Mouse (Mus musculus) splenic B cell, adult 2 months (primary cell): ENCODE data around the gene Bmt2.

Experiments used
- DNase-seq: peaks from one replicate; pipeline ENCODE4 v3.0.0-alpha.2; 2011; ENCODE audit warnings: low read depth, low spot score
- H3K27me3 ChIP-seq: 2 replicates; pipeline ENCODE4 v1.6.1; 2012; ENCODE audit warnings: mild to moderate bottlenecking, low read length, moderate library complexity, mixed read lengths; ENCODE audit not compliant: control insufficient read depth, poor library complexity, insufficient read depth, severe bottlenecking
- H3K36me3 ChIP-seq: 2 replicates; pipeline ENCODE4 v1.6.1; 2012; ENCODE audit warnings: mild to moderate bottlenecking, low read length, moderate library complexity, mixed read lengths; ENCODE audit not compliant: control insufficient read depth, poor library complexity, insufficient read depth, severe bottlenecking

The Bmt2 gene

GRCm38 (mm10) chr6:13677818-13678282 lies at the start of gene Bmt2:
Gene Bmt2 (minus strand): TSS chr6:13677966.
- DNase-seq: peak; percentile 99
- Histone ChIP-seq H3K36me3 (no peaks in the 10 kb centered on the region), H3K27me3 (no peaks in the 10 kb centered on the region)

GRCm38 (mm10) chr6:13722166-13722565 lies 44.4 kb upstream of the Bmt2 start:
- H3K27me3 ChIP-seq: no peaks in the 10 kb centered on the region
- no peaks in the 10 kb centered on the region for H3K36me3 ChIP-seq
- DNase-seq: peak; percentile 64

- H3K36me3 ChIP-seq: no peaks in the 10 kb centered on the region
- no peak for DNase-seq
- H3K27me3 ChIP-seq: no peaks in the 10 kb centered on the region
These were observed 37.1 kb upstream of the Bmt2 start for GRCm38 (mm10) chr6:13714867-13715266.

GRCm38 (mm10) chr6:13696882-13697281 lies 19.1 kb upstream of the Bmt2 start:
- DNase-seq: peak; percentile 47
- H3K36me3 ChIP-seq: no peaks in the 10 kb centered on the region
- H3K27me3 ChIP-seq: no peaks in the 10 kb centered on the region

GRCm38 (mm10) chr6:13695103-13695845 lies 17.5 kb upstream of the Bmt2 start:
- H3K36me3 ChIP-seq: no peaks in the 10 kb centered on the region
- H3K27me3 ChIP-seq: no peaks in the 10 kb centered on the region

GRCm38 (mm10) chr6:13691657-13692294 lies 14.0 kb upstream of the Bmt2 start:
- peak; percentile 71 for DNase-seq
- no peaks in the 10 kb centered on the region for H3K27me3 ChIP-seq
- no peaks in the 10 kb centered on the region for H3K36me3 ChIP-seq

More at GRCm38 (mm10) chr6:13695103-13695845, 17.5 kb upstream of the Bmt2 start:
- peak; percentile 87 for DNase-seq

- Histone ChIP-seq H3K27me3 (no peaks in the 10 kb centered on the region), H3K36me3 (no peaks in the 10 kb centered on the region)
- peak; percentile 48 for DNase-seq
These were observed 12.6 kb upstream of the Bmt2 start for GRCm38 (mm10) chr6:13690398-13690797.

GRCm38 (mm10) chr6:13683929-13684595 lies 6.3 kb upstream of the Bmt2 start:
- Histone ChIP-seq H3K27me3 (no peaks in the 10 kb centered on the region), H3K36me3 (no peaks in the 10 kb centered on the region)
- DNase-seq: no peak

- no peak for DNase-seq
- no peaks in the 10 kb centered on the region for H3K36me3 ChIP-seq
- H3K27me3 ChIP-seq: no peaks in the 10 kb centered on the region
These were observed 583 bp upstream of the Bmt2 start for GRCm38 (mm10) chr6:13678349-13678748.

GRCm38 (mm10) chr6:13677141-13677761 lies 515 bp downstream of the Bmt2 start:
- H3K36me3 ChIP-seq: no peaks in the 10 kb centered on the region
- peak; percentile 46 for DNase-seq

GRCm38 (mm10) chr6:13676196-13676595 lies 1.6 kb downstream of the Bmt2 start:
- no peaks in the 10 kb centered on the region for H3K27me3 ChIP-seq
- no peaks in the 10 kb centered on the region for H3K36me3 ChIP-seq
- DNase-seq: no peak

More at GRCm38 (mm10) chr6:13677141-13677761, 515 bp downstream of the Bmt2 start:
- H3K27me3 ChIP-seq: no peaks in the 10 kb centered on the region

- H3K36me3 ChIP-seq: no peaks in the 10 kb centered on the region
- no peaks in the 10 kb centered on the region for H3K27me3 ChIP-seq
- DNase-seq: no peak
These were observed 3.0 kb downstream of the Bmt2 start for GRCm38 (mm10) chr6:13674600-13675305.

- H3K36me3 ChIP-seq: peaks cover 3% of the 10 kb centered on the region; the same call in 1 of the 2 replicates
- peak; percentile 75 for DNase-seq
These were observed 12.1 kb downstream of the Bmt2 start for GRCm38 (mm10) chr6:13665646-13666045.

GRCm38 (mm10) chr6:13658016-13658415 lies 19.8 kb downstream of the Bmt2 start:
- DNase-seq: no peak
- Histone ChIP-seq H3K36me3 (peaks cover 1% of the 10 kb centered on the region; the same call in 1 of the 2 replicates), H3K27me3 (no peaks in the 10 kb centered on the region)

More at GRCm38 (mm10) chr6:13665646-13666045, 12.1 kb downstream of the Bmt2 start:
- H3K27me3 ChIP-seq: no peaks in the 10 kb centered on the region
